Mouse (Mus musculus) CH12.LX (cell line): ENCODE data around the gene Hist1h1d. TPM values are rescaled to one million over a fixed set of nuclear protein-coding genes. Genes with fewer than 3 reads are reported as not detected.
A peak's percentile ranks its signal among the peaks of the same experiment; 100 is the strongest.
"Not testable (repeated sequence)": the region's sequence is repeated elsewhere in the genome, so short reads cannot be mapped to it uniquely, and the experiment has no call there.

Source experiments
- DNase-seq: peaks from one replicate; pipeline ENCODE4 v3.0.0-alpha.2; 2013; ENCODE audit errors: extremely low read depth
- H3K27ac ChIP-seq: 2 replicates; pipeline ENCODE4 v1.5.1; 2012; ENCODE audit warnings: low read depth, mild to moderate bottlenecking, control low read depth, moderate library complexity; ENCODE audit not compliant: insufficient read depth
- H3K27me3 ChIP-seq: replicated peaks from 2 replicates; pipeline ENCODE3; 2012; ENCODE audit warnings: inconsistent platforms
- H3K36me3 ChIP-seq, 2 experiments: replicated peaks in 1 of 2; 2 replicates each; pipeline versions ENCODE3 to v1.6.1; 2012; ENCODE audit warnings: inconsistent platforms in 1 of 2, low read length in 1 of 2, mild to moderate bottlenecking in 1 of 2, mixed read lengths in 1 of 2, moderate library complexity in 1 of 2; ENCODE audit not compliant: control insufficient read depth in 1 of 2, insufficient read depth in 1 of 2
- H3K4me1 ChIP-seq, 2 experiments: 2 replicates each; pipeline ENCODE4 v1.6.1; 2012; ENCODE audit warnings: inconsistent platforms in 1 of 2, moderate library complexity in 1 of 2; ENCODE audit not compliant: insufficient read depth in 2 of 2, control insufficient read depth in 1 of 2
- H3K4me2 ChIP-seq: 2 replicates; pipeline ENCODE4 v1.6.1; 2012; ENCODE audit warnings: low read depth, mild to moderate bottlenecking, control low read depth; ENCODE audit not compliant: poor library complexity, insufficient read depth, severe bottlenecking
- H3K4me3 ChIP-seq, 3 experiments: fragments of 150-350 bp in 1 of 3; sonication (generic) in 1 of 3; replicated peaks in 1 of 3; 2 replicates each; pipeline versions ENCODE3 to v1.5.1; 2011 to 2012; ENCODE audit warnings: low read depth in 2 of 3, low read length in 2 of 3, mild to moderate bottlenecking in 2 of 3, moderate library complexity in 2 of 3, control low read depth in 1 of 3, improper control_type of control experiment in 1 of 3, inconsistent platforms in 1 of 3, mixed read lengths in 1 of 3; ENCODE audit not compliant: poor library complexity in 1 of 3
- H3K79me2 ChIP-seq: replicated peaks from 2 replicates; pipeline ENCODE4 v1.6.1; 2012; ENCODE audit warnings: mild to moderate bottlenecking, moderate library complexity; ENCODE audit not compliant: control insufficient read depth, poor library complexity, insufficient read depth, severe bottlenecking; ENCODE audit errors: extremely low read depth
- H3K9ac ChIP-seq: 2 replicates; pipeline ENCODE4 v1.6.1; 2012; ENCODE audit warnings: low read depth, mild to moderate bottlenecking, control low read depth, moderate library complexity; ENCODE audit not compliant: insufficient read depth
- H3K9me3 ChIP-seq: replicated peaks from 2 replicates; pipeline ENCODE3; 2012; ENCODE audit warnings: low read length, inconsistent platforms, mixed read lengths
- EP300 ChIP-seq: IDR thresholded peaks from 2 replicates; pipeline ENCODE4 v1.6.1; 2011; ENCODE audit warnings: low read length, improper control_type of control experiment
- HCFC1 ChIP-seq: IDR thresholded peaks from 2 replicates; pipeline ENCODE4 v1.6.1; 2012; ENCODE audit warnings: low read depth, mild to moderate bottlenecking, inconsistent platforms, low read length, improper control_type of control experiment
- IRF4 ChIP-seq: IDR thresholded peaks from 2 replicates; pipeline ENCODE4 v1.6.1; 2014; ENCODE audit warnings: low read depth, mild to moderate bottlenecking, inconsistent platforms, low read length, improper control_type of control experiment
- JUND ChIP-seq: conservative IDR thresholded peaks from 2 replicates; pipeline ENCODE4 v1.6.1; 2011; ENCODE audit warnings: low read depth, low read length, improper control_type of control experiment
- MAFK ChIP-seq: IDR thresholded peaks from 2 replicates; pipeline ENCODE4 v1.6.1; 2011; ENCODE audit warnings: low read length, improper control_type of control experiment; ENCODE audit not compliant: insufficient replicate concordance
- MAX ChIP-seq: IDR thresholded peaks from 2 replicates; pipeline ENCODE4 v1.6.1; 2011; ENCODE audit warnings: low read length, improper control_type of control experiment
- MAZ ChIP-seq: IDR thresholded peaks from 2 replicates; pipeline ENCODE4 v1.6.1; 2012; ENCODE audit warnings: low read depth, mild to moderate bottlenecking, inconsistent platforms, low read length, improper control_type of control experiment, moderate library complexity
- MEF2A ChIP-seq: IDR thresholded peaks from 2 replicates; pipeline ENCODE4 v1.6.1; 2014; ENCODE audit warnings: low read depth, mild to moderate bottlenecking, inconsistent platforms, low read length, improper control_type of control experiment, borderline replicate concordance
- MYC ChIP-seq: IDR thresholded peaks from 2 replicates; pipeline ENCODE4 v1.6.1; 2011; ENCODE audit warnings: low read depth, mild to moderate bottlenecking, improper control_type of control experiment, low read length
- NELFE ChIP-seq: IDR thresholded peaks from 2 replicates; pipeline ENCODE4 v1.6.1; 2011; ENCODE audit warnings: low read depth, low read length, improper control_type of control experiment
- NRF1 ChIP-seq: IDR thresholded peaks from 2 replicates; pipeline ENCODE4 v1.6.1; 2014; ENCODE audit warnings: low read depth, mild to moderate bottlenecking, inconsistent platforms, low read length, improper control_type of control experiment, moderate library complexity
- POLR2A ChIP-seq: IDR thresholded peaks from 2 replicates; pipeline ENCODE4 v1.6.1; 2011; ENCODE audit warnings: low read depth, mild to moderate bottlenecking, improper control_type of control experiment, low read length
- POLR2AphosphoS2 ChIP-seq: IDR thresholded peaks from 2 replicates; pipeline ENCODE4 v1.6.1; 2011; ENCODE audit warnings: low read depth, low read length, improper control_type of control experiment
- RAD21 ChIP-seq: IDR thresholded peaks from 2 replicates; pipeline ENCODE4 v1.6.1; 2011; ENCODE audit warnings: low read depth, mild to moderate bottlenecking, low read length, improper control_type of control experiment, moderate library complexity
- RCOR1 ChIP-seq: conservative IDR thresholded peaks from 2 replicates; pipeline ENCODE4 v1.6.1; 2012; ENCODE audit warnings: low read depth, mild to moderate bottlenecking, inconsistent platforms, low read length, improper control_type of control experiment
- SIN3A ChIP-seq: IDR thresholded peaks from 2 replicates; pipeline ENCODE4 v1.6.1; 2012; ENCODE audit warnings: low read length, improper control_type of control experiment, inconsistent platforms
- TCF12 ChIP-seq: IDR thresholded peaks from 2 replicates; pipeline ENCODE4 v1.6.1; 2014; ENCODE audit warnings: low read depth, mild to moderate bottlenecking, inconsistent platforms, low read length, improper control_type of control experiment
- USF1 ChIP-seq: IDR thresholded peaks from 2 replicates; pipeline ENCODE4 v1.6.1; 2014; ENCODE audit warnings: low read depth, mild to moderate bottlenecking, inconsistent platforms, low read length, improper control_type of control experiment
- ZNF384 ChIP-seq: IDR thresholded peaks from 2 replicates; pipeline ENCODE4 v1.6.1; 2012; ENCODE audit warnings: low read depth, low read length, improper control_type of control experiment, inconsistent platforms
- dilution Hi-C: fragments of 300-500 bp; cut with MboI; formaldehyde crosslinking; loops from 2 replicates; pipeline ENCODE4 v1.14.3; 2020; ENCODE audit warnings: low sequenced_read_pairs; ENCODE audit not compliant: extremely low pct_unique_long_range_greater_than_20kb, extremely low pct_ligation_motif_present
- in situ Hi-C: fragments of 300-500 bp; cut with MboI; formaldehyde crosslinking; loops from 3 replicates; pipeline ENCODE4 v1.14.3; 2019; ENCODE audit warnings: low sequenced_read_pairs, low pct_ligation_motif_present, low pct_unique_long_range_greater_than_20kb, mixed read lengths
- polyA plus RNA-seq: library from polyadenylated mRNA; unstranded; fragments of >175 nt; gene quantifications from 2 replicates; pipeline ENCODE4 v1.2.1, GENCODE M21; 2012; ENCODE audit warnings: low read depth; ENCODE audit not compliant: insufficient read length
- total RNA-seq, 2 experiments: library from RNA; depleted of rRNA; stranded (reverse); fragments of 300-350 nt in 1 of 2; fragments of >200 nt in 1 of 2; gene quantifications; 2 replicates each; pipeline ENCODE4 v1.2.3; 2012 to 2014

Hist1h1d gene
- total and polyA plus RNA-seq, 3 experiments: 0.14 to 112 (median 2.3) TPM

- TF ChIP-seq USF1 (no peak), POLR2A (no peak), SIN3A (peak; percentile 35; the same call in 1 of the 2 replicates), MAZ (no peak), NRF1 (no peak), HCFC1 (peak; percentile 33; the same call in 1 of the 2 replicates), MAFK (peak; percentile 34; the same call in 1 of the 2 replicates)
Measured at GRCm38 (mm10) chr13:23591206-23591605, 38.1 kb downstream of the Hist1h1d start (continued).

- in situ Hi-C loops: loop anchor here (5.0 kb wide), 1 partner anchor 160 kb away; no protein-coding TSS in a partner anchor
- H3K36me3 ChIP-seq, H3K27me3 ChIP-seq, H3K4me3 ChIP-seq, dilution Hi-C loops, H3K79me2 ChIP-seq, H3K27ac ChIP-seq, H3K9me3 ChIP-seq, DNase-seq: not testable (repeated sequence)
- peak overlapping the region; percentile 51; the same call in 1 of the 2 replicates for H3K4me2 ChIP-seq
- peak overlapping the region; percentile 40; the same call in 1 of the 2 replicates for H3K9ac ChIP-seq
- peaks cover under 1 to 40% of the 10 kb centered on the region in 2 experiments; a peak in 3 of 4 replicates for H3K4me1 ChIP-seq
Measured at GRCm38 (mm10) chr13:23591886-23592285, 38.8 kb downstream of the Hist1h1d start.

- Histone ChIP-seq H3K36me3 (no peaks in the 10 kb centered on the region), H3K9ac (no peak overlapping the region), H3K4me3 (no peak overlapping the region), H3K27me3 (no peaks in the 10 kb centered on the region), H3K27ac (no peak overlapping the region), H3K79me2 (no peaks in the 10 kb centered on the region), H3K4me2 (no peak overlapping the region), H3K9me3 (no peaks in the 10 kb centered on the region), H3K4me1 (peaks cover 2 to 45% of the 10 kb centered on the region in 2 experiments; a peak in 3 of 4 replicates)
- TF ChIP-seq JUND (no peak), POLR2AphosphoS2 (no peak), RCOR1 (no peak), EP300 (no peak), RAD21 (no peak), MAFK (no peak), MYC (no peak), MEF2A (no peak), TCF12 (no peak), ZNF384 (no peak), HCFC1 (no peak), NELFE (no peak), IRF4 (no peak), MAX (no peak)
- dilution Hi-C loops (no loop called here), in situ Hi-C loops (loop anchor here (5.0 kb wide), 1 partner anchor 160 kb away; no protein-coding TSS in a partner anchor)
- no peak for DNase-seq
Measured at GRCm38 (mm10) chr13:23592614-23593013, 39.6 kb downstream of the Hist1h1d start.
